In genomic region chr7:133230806-133231205, GRCm38 (mm10) we compare ENCODE assay signal across 13 mouse cellular contexts.
A peak's percentile ranks its signal among the peaks of the same experiment; 100 is the strongest.
DNase-seq lines count a peak whose midpoint lies in the region; TF ChIP-seq lines count a peak whose summit lies in the region.
"Had no signal": no experiment of that assay in that cellular context is flagged by ENCODE, and none has a peak within 500 bp of the region (broad histone marks: within the 10 kb centered on the region; RNA-seq: fewer than 3 reads in every experiment).

No protein-coding gene starts in this region.

- no peak for TF ChIP-seq POLR2A in kidney, adult 2 months (IDR thresholded peaks at IDR 0.05; ENCODE audit: low read depth, low read length)

- H3K27me3 ChIP-seq in kidney, adult 2 months (replicated peaks; ENCODE audit: control insufficient read depth, insufficient read depth, low read length): no peaks in the 10 kb centered on the region
- H3K27me3 ChIP-seq: lung, embryonic 15.5 days had no signal

- no peaks in the 10 kb centered on the region for H3K36me3 ChIP-seq in kidney, adult 2 months (ENCODE audit: control insufficient read depth, insufficient read depth, low read length)
- H3K36me3 ChIP-seq: heart, embryonic 13.5 days; lung, embryonic 15.5 days had no signal

- no peak overlapping the region for H3K4me3 ChIP-seq in kidney, adult 2 months (ENCODE audit: insufficient read depth, low read depth, low read length)
- H3K4me3 ChIP-seq: heart, embryonic 13.5 days; lung, embryonic 15.5 days had no signal

- H3K4me1 ChIP-seq in kidney, adult 2 months (ENCODE audit: control insufficient read depth, insufficient read depth, low read length): no peaks in the 10 kb centered on the region
- H3K4me1 ChIP-seq: heart, embryonic 13.5 days; lung, embryonic 15.5 days had no signal

- no peak; the same call in 1 of the 2 replicates for TF ChIP-seq CTCF in kidney, adult 2 months (conservative IDR thresholded peaks at IDR 0.05; ENCODE audit: insufficient read depth, insufficient read length, low read depth, low read length)

- H3K27ac ChIP-seq in kidney, adult 2 months (ENCODE audit: insufficient read depth, low read depth, low read length): no peak overlapping the region
- H3K27ac ChIP-seq: heart, embryonic 13.5 days; lung, embryonic 15.5 days had no signal

- 58% methylated on average over 3 of the region's 3 CpGs for WGBS in kidney, adult 2 months

- DNase-seq in adrenal gland, postnatal 25 days: peak; percentile 3
- DNase-seq in adrenal gland, postnatal 4 days (ENCODE audit: low spot score in 2 of 2): no peak
- DNase-seq in kidney, postnatal 4 days: peak; percentile 41 to 52
- no peak for DNase-seq in kidney, adult 2 months
- DNase-seq in cerebellum, adult 11 months: peak; percentile 34
- DNase-seq in cerebellum, postnatal 36 days: peak; percentile 28 to 39
- DNase-seq in thymus, postnatal 14 days: no peak
- DNase-seq in MN1 (ENCODE audit: low spot score): no peak
- DNase-seq: kidney, adult 11 months; liver; thymus, adult 2 months had no signal

Comparison
In these comparisons a context has a peak if more than half of its experiments do, and no peak if none do; other contexts are left out.
1. DNase-seq: peak in adrenal gland, postnatal 25 days (single experiment), kidney, postnatal 4 days (2 of 2), cerebellum, adult 11 months (single experiment) and cerebellum, postnatal 36 days (2 of 2); none in adrenal gland, postnatal 4 days (0 of 2), kidney, adult 2 months (single experiment), thymus, postnatal 14 days (single experiment) and MN1 (single experiment).